Mouse (Mus musculus): ENCODE measurements around the gene Tmem121. TPM values are rescaled to one million over a fixed set of nuclear protein-coding genes. Genes with fewer than 3 reads are reported as not detected.

Gene Tmem121
- 1 to 10 TPM in 1 of 26 experiments, not detected in 25; 1.1 TPM for total RNA-seq (2018; cell fraction: chromatin; rRNA removed)
- not detected for total RNA-seq (2018; cell fraction: cytosol; rRNA removed)
- not detected for total RNA-seq (2018; cell fraction: nucleus; rRNA removed)
- polyA plus RNA-seq (2018): not detected in 3 replicates

GRCm38 (mm10) chr12:113185442-113186291 is at the start of gene Tmem121:
Gene Tmem121 (plus strand): TSS chr12:113185930.
- no peaks in the 10 kb centered on the region for H3K79me2 ChIP-seq (ENCODE audit: inconsistent target)
- H3K4me3 ChIP-seq (ENCODE audit: inconsistent target): no peak within 1 kb of the TSS
- no peak within 1 kb of the TSS for H3K27ac ChIP-seq
- no peaks in the 10 kb centered on the region for H3K36me3 ChIP-seq (ENCODE audit: inconsistent target)
- 11% methylated on average over 63 of the region's 63 CpGs for WGBS (ENCODE audit: missing documents)

- no peak overlapping the region for H3K4me3 ChIP-seq (ENCODE audit: inconsistent target)
- peaks cover 46% of the 10 kb centered on the region for H3K36me3 ChIP-seq (ENCODE audit: inconsistent target)
- H3K79me2 ChIP-seq (ENCODE audit: inconsistent target): no peaks in the 10 kb centered on the region
- WGBS (ENCODE audit: missing documents): 92% methylated on average over 17 of the region's 17 CpGs
- H3K27ac ChIP-seq: no peak overlapping the region
These were observed 49.2 kb upstream of the Tmem121 start for GRCm38 (mm10) chr12:113136492-113137020.

- Histone ChIP-seq H3K36me3 (ENCODE audit: inconsistent target) (peaks cover 36% of the 10 kb centered on the region; the same call in 1 of the 2 replicates), H3K79me2 (ENCODE audit: inconsistent target) (no peaks in the 10 kb centered on the region), H3K27ac (no peak overlapping the region), H3K4me3 (ENCODE audit: inconsistent target) (no peak overlapping the region)
- 93% methylated on average over 18 of the region's 18 CpGs for WGBS (ENCODE audit: missing documents)
These were observed 48.2 kb upstream of the Tmem121 start for GRCm38 (mm10) chr12:113137260-113138213.

GRCm38 (mm10) chr12:113138291-113138690 is 47.4 kb upstream of the Tmem121 start:
- peaks cover 28% of the 10 kb centered on the region; the same call in 1 of the 2 replicates for H3K36me3 ChIP-seq (ENCODE audit: inconsistent target)
- WGBS (ENCODE audit: missing documents): 90% methylated on average over 6 of the region's 6 CpGs

GRCm38 (mm10) chr12:113138901-113139864 is 46.5 kb upstream of the Tmem121 start:
- H3K36me3 ChIP-seq (ENCODE audit: inconsistent target): peaks cover 19% of the 10 kb centered on the region; the same call in 1 of the 2 replicates

More at GRCm38 (mm10) chr12:113138291-113138690, 47.4 kb upstream of the Tmem121 start:
- no peak overlapping the region for H3K27ac ChIP-seq
- H3K79me2 ChIP-seq (ENCODE audit: inconsistent target): no peaks in the 10 kb centered on the region
- no peak overlapping the region for H3K4me3 ChIP-seq (ENCODE audit: inconsistent target)

GRCm38 (mm10) chr12:113139908-113140615 is 45.7 kb upstream of the Tmem121 start, which contains the start of gene Crip2:
Gene Crip2 (plus strand): TSS chr12:113140236.
- WGBS (ENCODE audit: missing documents): under 1% methylated on average over 68 of the region's 68 CpGs
- Histone ChIP-seq H3K79me2 (ENCODE audit: inconsistent target) (no peaks in the 10 kb centered on the region), H3K27ac (no peak within 1 kb of the TSS), H3K36me3 (ENCODE audit: inconsistent target) (peaks cover 11% of the 10 kb centered on the region; the same call in 1 of the 2 replicates), H3K4me3 (ENCODE audit: inconsistent target) (no peak within 1 kb of the TSS)

More at GRCm38 (mm10) chr12:113138901-113139864, 46.5 kb upstream of the Tmem121 start:
- Histone ChIP-seq H3K27ac (no peak overlapping the region), H3K79me2 (ENCODE audit: inconsistent target) (no peaks in the 10 kb centered on the region), H3K4me3 (ENCODE audit: inconsistent target) (no peak overlapping the region)
- WGBS (ENCODE audit: missing documents): 73% methylated on average over 11 of the region's 11 CpGs

- no peak overlapping the region for H3K27ac ChIP-seq
- no peak overlapping the region for H3K4me3 ChIP-seq (ENCODE audit: inconsistent target)
- H3K79me2 ChIP-seq (ENCODE audit: inconsistent target): no peaks in the 10 kb centered on the region
- H3K36me3 ChIP-seq (ENCODE audit: inconsistent target): 0 out of 2 replicates have a peak, but pooled peaks cover 5% of the 10 kb centered on the region
- 6% methylated on average over 49 of the region's 49 CpGs for WGBS (ENCODE audit: missing documents)
These were observed 44.9 kb upstream of the Tmem121 start for GRCm38 (mm10) chr12:113140616-113141411.

GRCm38 (mm10) chr12:113141531-113141973 is 44.2 kb upstream of the Tmem121 start:
- Histone ChIP-seq H3K27ac (no peak overlapping the region), H3K4me3 (ENCODE audit: inconsistent target) (no peak overlapping the region)
- WGBS (ENCODE audit: missing documents): 47% methylated on average over 8 of the region's 8 CpGs

GRCm38 (mm10) chr12:113142021-113142975 is 43.4 kb upstream of the Tmem121 start:
- no peak overlapping the region for H3K27ac ChIP-seq
- no peak overlapping the region for H3K4me3 ChIP-seq (ENCODE audit: inconsistent target)
- 46% methylated on average over 13 of the region's 15 CpGs for WGBS (ENCODE audit: missing documents)

More at GRCm38 (mm10) chr12:113141531-113141973, 44.2 kb upstream of the Tmem121 start:
- H3K79me2 ChIP-seq (ENCODE audit: inconsistent target): no peaks in the 10 kb centered on the region
- H3K36me3 ChIP-seq (ENCODE audit: inconsistent target): no peaks in the 10 kb centered on the region

GRCm38 (mm10) chr12:113143164-113143563 is 42.6 kb upstream of the Tmem121 start:
- Histone ChIP-seq H3K79me2 (ENCODE audit: inconsistent target) (no peaks in the 10 kb centered on the region), H3K36me3 (ENCODE audit: inconsistent target) (no peaks in the 10 kb centered on the region), H3K27ac (no peak overlapping the region), H3K4me3 (ENCODE audit: inconsistent target) (no peak overlapping the region)
- 64% methylated on average over 7 of the region's 7 CpGs for WGBS (ENCODE audit: missing documents)

More at GRCm38 (mm10) chr12:113142021-113142975, 43.4 kb upstream of the Tmem121 start:
- H3K79me2 ChIP-seq (ENCODE audit: inconsistent target): no peaks in the 10 kb centered on the region
- no peaks in the 10 kb centered on the region for H3K36me3 ChIP-seq (ENCODE audit: inconsistent target)

All from macrophage (primary cell).